Mouse (Mus musculus) liver, postnatal 0 days (tissue): ENCODE data around the gene Zfp825. TPM values are rescaled to one million over a fixed set of nuclear protein-coding genes. Genes with fewer than 3 reads are reported as not detected.
A peak's percentile ranks its signal among the peaks of the same experiment; 100 is the strongest.
"Not testable (repeated sequence)": the region's sequence is repeated elsewhere in the genome, so short reads cannot be mapped to it uniquely, and the experiment has no call there.

Experiments
- ATAC-seq: fragments of 200-750 bp; cut with Nextera tagmentation; 2 replicates; pipeline ENCODE4 v1.8.0; 2017; ENCODE audit warnings: mild to moderate bottlenecking, moderate library complexity
- DNase-seq: peaks from one replicate; pipeline ENCODE4 v3.0.0-alpha.2; 2016
- H3K27ac ChIP-seq: fragments of 300-500 bp; sonication (generic); 2 replicates; pipeline ENCODE4 v1.5.1; 2014; ENCODE audit warnings: antibody characterized with exemption, moderate library complexity, mild to moderate bottlenecking, low read depth
- H3K27me3 ChIP-seq: fragments of 300-500 bp; sonication (generic); 2 replicates; pipeline ENCODE4 v1.6.1; 2014; ENCODE audit warnings: low read length, control low read depth, mixed read lengths; ENCODE audit not compliant: insufficient read depth
- H3K36me3 ChIP-seq: fragments of 300-500 bp; sonication (generic); replicated peaks from 2 replicates; pipeline ENCODE4 v1.6.1; 2014; ENCODE audit warnings: mild to moderate bottlenecking, control low read depth, low read length, moderate library complexity, mixed read lengths; ENCODE audit not compliant: insufficient read depth
- H3K4me1 ChIP-seq: fragments of 300-500 bp; sonication (generic); 2 replicates; pipeline ENCODE4 v1.6.1; 2014; ENCODE audit warnings: antibody characterized with exemption, mild to moderate bottlenecking, control low read depth; ENCODE audit not compliant: insufficient read depth
- H3K4me2 ChIP-seq: fragments of 300-500 bp; sonication (generic); 2 replicates; pipeline ENCODE4 v1.6.1; 2014; ENCODE audit warnings: low read depth, mild to moderate bottlenecking, low read length, moderate library complexity, mixed read lengths
- H3K4me3 ChIP-seq: fragments of 300-500 bp; sonication (generic); 2 replicates; pipeline ENCODE4 v1.5.1; 2014; ENCODE audit warnings: low read depth, low read length
- H3K9ac ChIP-seq: fragments of 300-500 bp; sonication (generic); replicated peaks from 2 replicates; pipeline ENCODE4 v1.6.1; 2014; ENCODE audit warnings: mild to moderate bottlenecking, moderate library complexity
- H3K9me3 ChIP-seq: fragments of 300-500 bp; sonication (generic); 2 replicates; pipeline ENCODE4 v1.6.1; 2016; ENCODE audit warnings: mild to moderate bottlenecking, control low read depth, low read length, mixed read lengths
- CTCF ChIP-seq: sonication (generic); IDR thresholded peaks from 2 replicates; pipeline ENCODE4 v1.5.1; 2016; ENCODE audit warnings: antibody characterized with exemption, low read depth
- EP300 ChIP-seq: IDR thresholded peaks from 2 replicates; pipeline ENCODE4 v1.6.1; 2016; ENCODE audit warnings: antibody characterized with exemption, low read depth, mild to moderate bottlenecking
- WGBS: fragments of 180-500 bp; shearing (Covaris S2); extraction: QIAGEN DNeasy Blood & Tissue Kit; methylation state at CpG from one replicate; pipeline ENCODE4 v1.1.7; 2014; ENCODE audit not compliant: insufficient replicate concordance; 5-methylcytosine and 5-hydroxymethylcytosine counted together
- polyA plus RNA-seq: library from polyadenylated mRNA; unstranded; fragments of >200 nt; fragmentation: Nextera tagmentation; extraction: Ambion mirVana; gene quantifications from 2 replicates; pipeline ENCODE4 v1.2.1, GENCODE M21; 2015

Zfp825 gene
- polyA plus RNA-seq, 1 experiment from 2014 or later: 8.0 TPM

- Histone ChIP-seq H3K4me1 (peaks cover 2% of the 10 kb centered on the region; the same call in 1 of the 2 replicates), H3K9me3 (no peaks in the 10 kb centered on the region), H3K4me3 (peak overlapping the region; percentile 64), H3K4me2 (peak overlapping the region; percentile 85), H3K27ac (peak overlapping the region; percentile 96), H3K27me3 (no peaks in the 10 kb centered on the region), H3K36me3 (no peaks in the 10 kb centered on the region), H3K9ac (peak overlapping the region; percentile 70)
- ATAC-seq (peak; percentile 97), DNase-seq (peak; percentile 85)
- under 1% methylated on average over 23 of the region's 23 CpGs for WGBS
- TF ChIP-seq EP300 (no peak), CTCF (no peak)
Measured at GRCm38 (mm10) chr13:74462699-74463385, 30.9 kb downstream of the Zfp825 start.

DNA sequence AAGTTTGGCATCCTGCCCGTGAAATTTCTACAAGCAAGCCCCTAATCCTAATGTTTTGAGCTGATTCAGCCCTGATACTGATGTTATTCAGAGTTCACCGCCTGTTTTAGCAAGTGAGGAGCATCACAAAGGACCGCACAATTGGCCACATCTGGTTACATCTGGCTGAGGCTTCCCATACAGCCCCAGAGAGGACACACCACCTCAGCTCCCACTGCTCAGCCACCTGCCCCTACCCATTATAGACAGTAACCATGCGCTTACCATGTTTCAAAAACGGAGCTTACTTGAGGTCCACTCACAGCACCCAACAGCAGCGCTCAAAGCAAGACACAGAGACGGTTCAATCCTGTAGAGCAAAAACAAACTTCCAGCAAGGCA lies 31.5 kb downstream of the Zfp825 start:
- ATAC-seq, H3K4me1 ChIP-seq, DNase-seq, H3K27me3 ChIP-seq, H3K9me3 ChIP-seq, H3K36me3 ChIP-seq: not testable (repeated sequence)
- peak overlapping the region; percentile 96 for H3K27ac ChIP-seq
- peak overlapping the region; percentile 85 for H3K4me2 ChIP-seq
- peak overlapping the region; percentile 64 for H3K4me3 ChIP-seq
- WGBS: 2% methylated on average over 7 of the region's 7 CpGs
- H3K9ac ChIP-seq: peak overlapping the region; percentile 70

DNA sequence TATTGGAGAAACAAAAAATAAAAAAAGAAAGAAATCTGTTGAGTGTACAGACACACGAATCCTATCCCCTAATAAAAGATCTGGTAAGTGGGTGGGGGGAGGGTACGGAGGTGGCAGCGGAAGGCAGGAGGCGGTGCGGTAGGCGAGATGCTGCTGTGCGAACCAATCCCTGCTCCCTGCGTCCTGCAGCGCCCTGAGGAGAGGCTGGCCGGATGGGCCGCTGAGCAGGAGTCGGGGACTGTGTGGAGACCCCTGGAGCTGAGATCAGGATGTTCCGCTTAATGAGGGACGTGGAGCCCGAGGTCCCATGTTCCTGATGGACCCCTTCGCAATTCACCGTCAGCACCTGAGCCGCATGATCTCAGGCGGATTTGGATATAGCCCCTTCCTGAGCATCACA lies 53.9 kb downstream of the Zfp825 start:
- Histone ChIP-seq H3K4me3 (no peak overlapping the region), H3K27ac (no peak overlapping the region), H3K9ac (no peak overlapping the region), H3K9me3 (peaks cover 16% of the 10 kb centered on the region), H3K27me3 (no peaks in the 10 kb centered on the region), H3K36me3 (no peaks in the 10 kb centered on the region), H3K4me2 (no peak overlapping the region), H3K4me1 (no peaks in the 10 kb centered on the region)
- DNase-seq: no peak
- TF ChIP-seq EP300 (no peak), CTCF (no peak)
- no peak for ATAC-seq
- whole genome bisulfite sequencing: 26% methylated on average over 19 of the region's 19 CpGs

Other genes starting within 250 kb of the Zfp825 start
- 0.21 and 0.36 TPM in 2 replicates for gene Ahrr, start 201.7 kb downstream of the Zfp825 start, polyA plus RNA-seq
- gene Pdcd6, start 176.4 kb downstream of the Zfp825 start, polyA plus RNA-seq: 83.1 and 86.2 TPM in 2 replicates
- gene Sdha, start 143.7 kb downstream of the Zfp825 start, polyA plus RNA-seq: 139 and 154 TPM in 2 replicates
- gene Ccdc127, start 143.7 kb downstream of the Zfp825 start, polyA plus RNA-seq: 14.3 and 14.8 TPM in 2 replicates
- not detected in 2 replicates for gene Lrrc14b, start 130.0 kb downstream of the Zfp825 start, polyA plus RNA-seq
- gene Zfp72, start 103.2 kb downstream of the Zfp825 start, polyA plus RNA-seq: 0.60 and 0.70 TPM in 2 replicates
- gene Ftl1-ps1, start 94.3 kb downstream of the Zfp825 start, polyA plus RNA-seq: 121 and 125 TPM in 2 replicates
- 28.5 and 34.2 TPM in 2 replicates for gene Erap1, start 145.6 kb upstream of the Zfp825 start, polyA plus RNA-seq